25 mouse cellular contexts compared by ENCODE assay signal in the genomic region with DNA sequence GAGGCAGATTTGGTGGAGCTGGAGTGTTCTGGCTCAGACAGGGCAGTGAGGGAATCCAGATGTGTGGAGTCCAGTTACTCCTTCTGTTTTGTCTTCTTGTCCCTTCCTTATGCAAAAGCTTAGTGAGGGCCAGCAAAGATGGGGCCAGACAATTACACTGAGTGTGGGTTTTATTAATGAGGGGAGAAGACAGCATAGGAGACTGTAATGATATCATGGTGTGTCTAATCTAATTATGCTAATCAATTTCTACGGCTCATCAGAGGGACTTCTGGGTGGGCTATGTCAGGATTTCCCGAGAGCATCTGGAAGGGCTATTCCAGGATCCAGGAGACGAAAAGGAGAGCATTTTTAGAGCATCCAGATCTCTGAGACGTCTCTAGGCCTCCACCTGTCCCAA. TPM values are rescaled to one million over a fixed set of nuclear protein-coding genes. Genes with fewer than 3 reads are reported as not detected.
DNase-seq lines count a peak whose midpoint lies in the region; ATAC-seq and TF ChIP-seq lines count a peak whose summit lies in the region.
"Had no signal": no experiment of that assay in that cellular context is flagged by ENCODE, and none has a peak within 500 bp of the region (broad histone marks: within the 10 kb centered on the region; RNA-seq: fewer than 3 reads in every experiment).

No protein-coding gene starts in this region.

- no peak overlapping the region for H3K27ac ChIP-seq in hindbrain, embryonic 11.5 days (ENCODE audit: low read depth, low read length)
- no peak overlapping the region for H3K27ac ChIP-seq in hindbrain, embryonic 10.5 days
- no peak overlapping the region for H3K27ac ChIP-seq in midbrain, postnatal 0 days (ENCODE audit: low read depth, low read length)
- H3K27ac ChIP-seq in midbrain, embryonic 14.5 days (replicated peaks; ENCODE audit: low read depth, low read length) = no peak overlapping the region
- H3K27ac ChIP-seq in embryonic facial prominence, embryonic 15.5 days (replicated peaks) = no peak overlapping the region
- H3K27ac ChIP-seq: forebrain, embryonic 15.5 days; heart, adult 2 months; heart, embryonic 15.5 days had no signal

- no peaks in the 10 kb centered on the region; the same call in 1 of the 2 replicates for H3K27me3 ChIP-seq in hindbrain, embryonic 11.5 days (ENCODE audit: control insufficient read depth, insufficient read depth, low read length)
- 0 out of 2 replicates have a peak, but pooled peaks cover 4% of the 10 kb centered on the region for H3K27me3 ChIP-seq in hindbrain, embryonic 10.5 days (ENCODE audit: insufficient read depth, poor library complexity, severe bottlenecking)
- H3K27me3 ChIP-seq in midbrain, postnatal 0 days (ENCODE audit: insufficient read depth, low read length) = no peaks in the 10 kb centered on the region
- H3K27me3 ChIP-seq in midbrain, embryonic 14.5 days (ENCODE audit: control insufficient read depth, insufficient read depth, low read length) = 0 out of 2 replicates have a peak, but pooled peaks cover 4% of the 10 kb centered on the region
- H3K27me3 ChIP-seq in embryonic facial prominence, embryonic 15.5 days = no peaks in the 10 kb centered on the region
- H3K27me3 ChIP-seq: forebrain, embryonic 15.5 days; heart, embryonic 15.5 days had no signal

- peak; percentile 53 for ATAC-seq in hindbrain, embryonic 11.5 days (ENCODE audit: low FRiP score)
- no peak for ATAC-seq in midbrain, postnatal 0 days (ENCODE audit: low FRiP score)
- no peak for ATAC-seq in midbrain, embryonic 14.5 days (ENCODE audit: low FRiP score, low TSS enrichment)
- ATAC-seq in embryonic facial prominence, embryonic 15.5 days (ENCODE audit: insufficient number of reproducible peaks, low FRiP score, low TSS enrichment, low read depth) = peak; percentile 20; the same call in 1 of the 2 replicates
- ATAC-seq: activated CD4-positive, CD25-positive, alpha-beta regulatory T cell, adult 4 months; forebrain, embryonic 15.5 days; intestine, embryonic 16.5 days; Patski had no signal

- 35% methylated on average over 4 of the region's 4 CpGs for WGBS in hindbrain, embryonic 11.5 days
- WGBS in hindbrain, embryonic 10.5 days = 48% methylated on average over 4 of the region's 4 CpGs
- WGBS in midbrain, postnatal 0 days = 38% methylated on average over 4 of the region's 4 CpGs
- WGBS in midbrain, embryonic 14.5 days = 20% methylated on average over 4 of the region's 4 CpGs
- 25% methylated on average over 4 of the region's 4 CpGs for WGBS in embryonic facial prominence, embryonic 15.5 days

- no peaks in the 10 kb centered on the region for H3K9me3 ChIP-seq in hindbrain, embryonic 11.5 days (ENCODE audit: control insufficient read depth, low read length)
- no peaks in the 10 kb centered on the region for H3K9me3 ChIP-seq in hindbrain, embryonic 10.5 days
- H3K9me3 ChIP-seq in midbrain, postnatal 0 days (ENCODE audit: low read length) = no peaks in the 10 kb centered on the region
- H3K9me3 ChIP-seq in midbrain, embryonic 14.5 days (ENCODE audit: control insufficient read depth, low read length) = no peaks in the 10 kb centered on the region
- no peaks in the 10 kb centered on the region for H3K9me3 ChIP-seq in embryonic facial prominence, embryonic 15.5 days (replicated peaks)
- H3K9me3 ChIP-seq: forebrain, embryonic 15.5 days; heart, embryonic 15.5 days had no signal

- peak; percentile 11 for DNase-seq in hindbrain, embryonic 11.5 days (ENCODE audit: low spot score)
- no peak for DNase-seq in hindbrain, embryonic 10.5 days (ENCODE audit: low spot score)
- DNase-seq in midbrain, postnatal 0 days (ENCODE audit: low spot score) = peak; percentile 8
- no peak for DNase-seq in midbrain, embryonic 14.5 days
- DNase-seq in layer of hippocampus, adult 9-11 months = no peak
- DNase-seq: adrenal gland, postnatal 14 days; cerebellum, adult 11-12 months; cerebellum, adult 9-11 months; cerebellum, postnatal 36 days; embryo, embryonic 11 days; gastrocnemius, postnatal 14 days; heart, adult 2 months; heart, postnatal 14 days had no signal

- H3K36me3 ChIP-seq in hindbrain, embryonic 11.5 days (ENCODE audit: control insufficient read depth, insufficient read depth, low read length) = no peaks in the 10 kb centered on the region
- H3K36me3 ChIP-seq in hindbrain, embryonic 10.5 days = no peaks in the 10 kb centered on the region
- H3K36me3 ChIP-seq in midbrain, postnatal 0 days (ENCODE audit: insufficient read depth, low read length) = no peaks in the 10 kb centered on the region
- H3K36me3 ChIP-seq in midbrain, embryonic 14.5 days (ENCODE audit: control insufficient read depth, insufficient read depth, low read length) = no peaks in the 10 kb centered on the region
- no peaks in the 10 kb centered on the region for H3K36me3 ChIP-seq in embryonic facial prominence, embryonic 15.5 days
- H3K36me3 ChIP-seq: forebrain, embryonic 15.5 days; heart, embryonic 15.5 days had no signal

- H3K9ac ChIP-seq in hindbrain, embryonic 11.5 days (ENCODE audit: low read depth, low read length) = no peak overlapping the region
- no peak overlapping the region for H3K9ac ChIP-seq in midbrain, postnatal 0 days (replicated peaks; ENCODE audit: low read length, poor library complexity, severe bottlenecking)
- H3K9ac ChIP-seq in midbrain, embryonic 14.5 days (replicated peaks; ENCODE audit: low read length) = no peak overlapping the region
- no peak overlapping the region for H3K9ac ChIP-seq in embryonic facial prominence, embryonic 15.5 days
- H3K9ac ChIP-seq: forebrain, embryonic 15.5 days; heart, embryonic 15.5 days had no signal

- no peaks in the 10 kb centered on the region for H3K4me1 ChIP-seq in hindbrain, embryonic 11.5 days (replicated peaks; ENCODE audit: control insufficient read depth, insufficient read depth, low read length)
- peaks cover 4% of the 10 kb centered on the region; the same call in 1 of the 2 replicates for H3K4me1 ChIP-seq in hindbrain, embryonic 10.5 days (replicated peaks)
- H3K4me1 ChIP-seq in midbrain, postnatal 0 days (ENCODE audit: insufficient read depth, low read length) = no peaks in the 10 kb centered on the region
- H3K4me1 ChIP-seq in midbrain, embryonic 14.5 days (ENCODE audit: control insufficient read depth, insufficient read depth, low read length) = 0 out of 2 replicates have a peak, but pooled peaks cover 3% of the 10 kb centered on the region
- H3K4me1 ChIP-seq in embryonic facial prominence, embryonic 15.5 days = 0 out of 2 replicates have a peak, but pooled peaks cover 3% of the 10 kb centered on the region
- H3K4me1 ChIP-seq: forebrain, embryonic 15.5 days; heart, embryonic 15.5 days had no signal

- no peak overlapping the region for H3K4me2 ChIP-seq in hindbrain, embryonic 11.5 days (replicated peaks; ENCODE audit: low read depth, low read length)
- no peak overlapping the region for H3K4me2 ChIP-seq in midbrain, postnatal 0 days (ENCODE audit: low read depth, low read length, poor library complexity, severe bottlenecking)
- H3K4me2 ChIP-seq in midbrain, embryonic 14.5 days (ENCODE audit: low read length) = no peak overlapping the region
- H3K4me2 ChIP-seq in embryonic facial prominence, embryonic 15.5 days (replicated peaks) = no peak overlapping the region
- H3K4me2 ChIP-seq: forebrain, embryonic 15.5 days; heart, embryonic 11.5 days; heart, embryonic 15.5 days had no signal

- TF ChIP-seq CTCF in midbrain, postnatal 0 days (IDR thresholded peaks at IDR 0.05) = no peak

- H3K4me3 ChIP-seq in hindbrain, embryonic 11.5 days (ENCODE audit: low read depth, low read length) = no peak overlapping the region
- H3K4me3 ChIP-seq in hindbrain, embryonic 10.5 days = no peak overlapping the region
- no peak overlapping the region for H3K4me3 ChIP-seq in midbrain, postnatal 0 days (ENCODE audit: low read depth, low read length)
- no peak overlapping the region for H3K4me3 ChIP-seq in midbrain, embryonic 14.5 days (replicated peaks; ENCODE audit: low read depth, low read length)
- H3K4me3 ChIP-seq in embryonic facial prominence, embryonic 15.5 days (replicated peaks) = no peak overlapping the region
- H3K4me3 ChIP-seq: forebrain, embryonic 15.5 days; heart, adult 2 months; heart, embryonic 15.5 days had no signal

RNA-seq across cellular contexts. Expression of a gene that starts 32.0 kb away (rescaled TPM):
- not detected in 2 replicates for polyA plus RNA-seq in hindbrain, embryonic 11.5 days (2014; fragmentation: Nextera tagmentation; extraction: Ambion mirVana)
- not detected in 2 replicates for polyA plus RNA-seq in hindbrain, embryonic 10.5 days (2016; fragmentation: Nextera tagmentation; extraction: Ambion mirVana)
- not detected in 2 replicates for total RNA-seq in midbrain, postnatal 0 days (2014; rRNA removed)
- 0.38 and 0.49 TPM in 2 replicates for polyA plus RNA-seq in midbrain, postnatal 0 days (2015; fragmentation: Nextera tagmentation; extraction: Ambion mirVana)
- not detected in 2 replicates for polyA plus RNA-seq in midbrain, embryonic 14.5 days (2014; fragmentation: Nextera tagmentation; extraction: Ambion mirVana)
- not detected in 2 replicates for polyA plus RNA-seq in embryonic facial prominence, embryonic 15.5 days (2015; fragmentation: Nextera tagmentation; extraction: Ambion mirVana)
- total RNA-seq: adrenal gland, adult 18-20 months; adrenal gland, postnatal 14 days; CH12.LX; gastrocnemius, adult 18-20 months; gastrocnemius, postnatal 14 days; heart, adult 2 months; heart, postnatal 14 days; hematopoietic stem cell, adult 5-6 weeks had no signal
- polyA plus RNA-seq: activated CD4-positive, CD25-positive, alpha-beta regulatory T cell, adult 4 months; forebrain, embryonic 11.5 days; forebrain, embryonic 15.5 days; heart, embryonic 11.5 days; heart, embryonic 15.5 days; intestine, embryonic 16.5 days; Patski had no signal

Comparison
In these comparisons a context has a peak if more than half of its experiments do, and no peak if none do; other contexts are left out.
1. DNase-seq: peak in hindbrain, embryonic 11.5 days (single experiment) and midbrain, postnatal 0 days (single experiment); none in hindbrain, embryonic 10.5 days (single experiment), midbrain, embryonic 14.5 days (single experiment) and layer of hippocampus, adult 9-11 months (single experiment).
2. ATAC-seq: peak in hindbrain, embryonic 11.5 days (single experiment) and embryonic facial prominence, embryonic 15.5 days (single experiment); none in midbrain, postnatal 0 days (single experiment) and midbrain, embryonic 14.5 days (single experiment).